Mouse (Mus musculus): ENCODE results near the gene Ttc3.

DNA sequence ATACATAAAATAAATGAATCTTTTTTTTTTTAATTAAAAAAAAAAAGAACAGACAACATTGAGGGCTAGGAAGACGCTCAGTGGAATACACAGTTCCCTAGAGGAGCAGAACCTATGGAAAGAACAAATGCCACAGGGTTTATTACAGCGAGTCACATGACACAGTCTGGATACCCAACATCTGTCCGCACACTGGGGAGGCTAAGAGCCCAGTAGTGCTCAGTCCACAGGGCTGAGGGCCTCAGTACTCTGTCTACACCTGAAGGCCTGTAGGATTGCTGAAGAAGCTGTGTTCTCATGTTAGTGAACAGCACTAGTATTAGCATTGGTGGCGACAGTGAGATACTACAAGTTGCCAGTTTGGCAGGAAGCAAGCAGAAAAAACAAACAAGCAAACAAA lies 42.3 kb downstream of the Ttc3 start:
- TF ChIP-seq CTCF (IDR thresholded peaks at IDR 0.05; ENCODE audit: low read depth): no peak
- TF ChIP-seq EP300 (IDR thresholded peaks at IDR 0.05; ENCODE audit: low read depth): no peak
